Mouse (Mus musculus): ENCODE measurements at regions not wholly inside any gene's neighbourhood (a gene's known extent, or its start where the extent isn't known, plus 50 kb on each side); places are given as distances from the start of the nearest gene placed in this dataset.
A peak's percentile ranks its signal among the peaks of the same experiment; 100 is the strongest.

GRCm38 (mm10) chr14:80176464-80176863, 192.6 kb downstream of the Olfm4 start:
- H3K27me3 ChIP-seq, result no peaks in the 10 kb centered on the region
- WGBS, result 68% methylated on average over 6 of the region's 6 CpGs
- H3K4me3 ChIP-seq, result no peak overlapping the region
- no peak overlapping the region for H3K9ac ChIP-seq
- H3K27ac ChIP-seq, result no peak overlapping the region
- H3K4me2 ChIP-seq (replicated peaks), result no peak overlapping the region
- H3K9me3 ChIP-seq (replicated peaks), result no peaks in the 10 kb centered on the region
- H3K36me3 ChIP-seq, result no peaks in the 10 kb centered on the region
- peaks cover 7% of the 10 kb centered on the region for H3K4me1 ChIP-seq
- ATAC-seq (ENCODE audit: low FRiP score), result no peak

GRCm38 (mm10) chr14:80195041-80195440, 211.2 kb downstream of the Olfm4 start:
- no peaks in the 10 kb centered on the region for H3K9me3 ChIP-seq (replicated peaks)
- H3K4me2 ChIP-seq (replicated peaks), result no peak overlapping the region
- ATAC-seq (ENCODE audit: low FRiP score), result no peak
- H3K9ac ChIP-seq, result no peak overlapping the region
- H3K27ac ChIP-seq, result no peak overlapping the region
- WGBS, result 40% methylated on average over 2 of the region's 2 CpGs
- no peaks in the 10 kb centered on the region for H3K27me3 ChIP-seq
- H3K36me3 ChIP-seq, result no peaks in the 10 kb centered on the region
- H3K4me1 ChIP-seq, result no peaks in the 10 kb centered on the region
- H3K4me3 ChIP-seq, result no peak overlapping the region

- H3K9me3 ChIP-seq (replicated peaks), result no peaks in the 10 kb centered on the region
- no peak overlapping the region for H3K27ac ChIP-seq
- no peak overlapping the region for H3K4me3 ChIP-seq
- no peaks in the 10 kb centered on the region; the same call in 1 of the 2 replicates for H3K4me1 ChIP-seq
- H3K27me3 ChIP-seq, result no peaks in the 10 kb centered on the region
- ATAC-seq (ENCODE audit: low FRiP score), result peak; percentile 73; the same call in 1 of the 2 replicates
- no peak overlapping the region for H3K4me2 ChIP-seq (replicated peaks)
- no peak overlapping the region for H3K9ac ChIP-seq
- H3K36me3 ChIP-seq, result no peaks in the 10 kb centered on the region
- 31% methylated on average over 2 of the region's 2 CpGs for WGBS
Observed at GRCm38 (mm10) chr14:80212916-80213315, 229.0 kb downstream of the Olfm4 start.

- Histone ChIP-seq H3K36me3 (no peaks in the 10 kb centered on the region), H3K9me3 (replicated peaks) (no peaks in the 10 kb centered on the region), H3K4me3 (no peak overlapping the region), H3K27ac (no peak overlapping the region), H3K4me1 (no peaks in the 10 kb centered on the region; the same call in 1 of the 2 replicates), H3K9ac (no peak overlapping the region), H3K27me3 (no peaks in the 10 kb centered on the region), H3K4me2 (replicated peaks) (no peak overlapping the region)
- WGBS, result 39% methylated on average over 9 of the region's 9 CpGs
- ATAC-seq (ENCODE audit: low FRiP score), result no peak
Observed at GRCm38 (mm10) chr14:80213666-80214065, 229.8 kb downstream of the Olfm4 start.

- no peaks in the 10 kb centered on the region; the same call in 1 of the 2 replicates for H3K4me1 ChIP-seq
- no peak overlapping the region for H3K9ac ChIP-seq
- no peak overlapping the region for H3K4me2 ChIP-seq (replicated peaks)
- no peaks in the 10 kb centered on the region for H3K27me3 ChIP-seq
- H3K36me3 ChIP-seq, result no peaks in the 10 kb centered on the region
- H3K4me3 ChIP-seq, result no peak overlapping the region
- ATAC-seq (ENCODE audit: low FRiP score), result peak; percentile 80
- WGBS, result 13% methylated on average over 6 of the region's 6 CpGs
- no peak overlapping the region for H3K27ac ChIP-seq
- no peaks in the 10 kb centered on the region for H3K9me3 ChIP-seq (replicated peaks)
Observed at GRCm38 (mm10) chr14:80215960-80216552, 232.2 kb downstream of the Olfm4 start.

- no peak overlapping the region for H3K27ac ChIP-seq
- H3K4me1 ChIP-seq, result no peaks in the 10 kb centered on the region
- no peak overlapping the region for H3K9ac ChIP-seq
- H3K4me2 ChIP-seq (replicated peaks), result no peak overlapping the region
- H3K9me3 ChIP-seq (replicated peaks), result no peaks in the 10 kb centered on the region
- 89% methylated on average over 3 of the region's 3 CpGs for WGBS
- H3K4me3 ChIP-seq, result no peak overlapping the region
- no peaks in the 10 kb centered on the region for H3K27me3 ChIP-seq
- no peaks in the 10 kb centered on the region for H3K36me3 ChIP-seq
- ATAC-seq (ENCODE audit: low FRiP score), result no peak
Observed at GRCm38 (mm10) chr14:80232066-80232465, 248.2 kb downstream of the Olfm4 start.

GRCm38 (mm10) chr14:80232976-80233375, 249.1 kb downstream of the Olfm4 start:
- 43% methylated on average over 3 of the region's 3 CpGs for WGBS
- H3K27me3 ChIP-seq, result no peaks in the 10 kb centered on the region
- no peak for ATAC-seq (ENCODE audit: low FRiP score)
- H3K4me3 ChIP-seq, result no peak overlapping the region
- H3K27ac ChIP-seq, result no peak overlapping the region
- no peak overlapping the region for H3K9ac ChIP-seq
- H3K9me3 ChIP-seq (replicated peaks), result no peaks in the 10 kb centered on the region
- H3K4me2 ChIP-seq (replicated peaks), result no peak overlapping the region
- no peaks in the 10 kb centered on the region for H3K36me3 ChIP-seq
- H3K4me1 ChIP-seq, result no peaks in the 10 kb centered on the region

GRCm38 (mm10) chr14:80237136-80237535, 253.3 kb downstream of the Olfm4 start:
- no peaks in the 10 kb centered on the region for H3K27me3 ChIP-seq
- H3K4me2 ChIP-seq (replicated peaks), result no peak overlapping the region
- no peaks in the 10 kb centered on the region for H3K36me3 ChIP-seq
- H3K4me3 ChIP-seq, result no peak overlapping the region
- H3K9ac ChIP-seq, result no peak overlapping the region
- no peak for ATAC-seq (ENCODE audit: low FRiP score)
- no peaks in the 10 kb centered on the region for H3K9me3 ChIP-seq (replicated peaks)
- H3K27ac ChIP-seq, result no peak overlapping the region
- no peaks in the 10 kb centered on the region for H3K4me1 ChIP-seq

- WGBS, result 88% methylated on average over 2 of the region's 2 CpGs
- H3K27me3 ChIP-seq, result no peaks in the 10 kb centered on the region
- H3K36me3 ChIP-seq, result no peaks in the 10 kb centered on the region
- H3K4me2 ChIP-seq (replicated peaks), result no peak overlapping the region
- no peak overlapping the region for H3K4me3 ChIP-seq
- no peak overlapping the region for H3K27ac ChIP-seq
- H3K4me1 ChIP-seq, result no peaks in the 10 kb centered on the region
- no peak overlapping the region for H3K9ac ChIP-seq
- no peaks in the 10 kb centered on the region for H3K9me3 ChIP-seq (replicated peaks)
- no peak for ATAC-seq (ENCODE audit: low FRiP score)
Observed at GRCm38 (mm10) chr14:80237552-80237951, 253.7 kb downstream of the Olfm4 start.

- ATAC-seq (ENCODE audit: low FRiP score), result no peak
- H3K4me3 ChIP-seq, result no peak overlapping the region
- no peaks in the 10 kb centered on the region for H3K36me3 ChIP-seq
- H3K9ac ChIP-seq, result no peak overlapping the region
- H3K4me1 ChIP-seq, result no peaks in the 10 kb centered on the region
- 84% methylated on average over 4 of the region's 4 CpGs for WGBS
- no peaks in the 10 kb centered on the region for H3K27me3 ChIP-seq
- H3K4me2 ChIP-seq (replicated peaks), result no peak overlapping the region
- H3K9me3 ChIP-seq (replicated peaks), result no peaks in the 10 kb centered on the region
- H3K27ac ChIP-seq, result no peak overlapping the region
Observed at GRCm38 (mm10) chr14:80244640-80245302, 260.9 kb downstream of the Olfm4 start.

GRCm38 (mm10) chr14:80247575-80247974, 263.7 kb downstream of the Olfm4 start:
- Histone ChIP-seq H3K9me3 (replicated peaks) (no peaks in the 10 kb centered on the region), H3K4me2 (replicated peaks) (no peak overlapping the region), H3K4me1 (no peaks in the 10 kb centered on the region), H3K36me3 (no peaks in the 10 kb centered on the region), H3K4me3 (no peak overlapping the region), H3K27ac (no peak overlapping the region), H3K9ac (no peak overlapping the region), H3K27me3 (no peaks in the 10 kb centered on the region)
- no peak for ATAC-seq (ENCODE audit: low FRiP score)
- WGBS, result 95% methylated on average over 2 of the region's 2 CpGs

- no peaks in the 10 kb centered on the region for H3K4me1 ChIP-seq
- H3K27ac ChIP-seq, result no peak overlapping the region
- H3K4me3 ChIP-seq, result no peak overlapping the region
- H3K36me3 ChIP-seq, result no peaks in the 10 kb centered on the region
- H3K9me3 ChIP-seq (replicated peaks), result no peaks in the 10 kb centered on the region
- H3K4me2 ChIP-seq (replicated peaks), result no peak overlapping the region
- no peaks in the 10 kb centered on the region for H3K27me3 ChIP-seq
- WGBS, result 98% methylated on average over 1 of the region's 1 CpGs
- ATAC-seq (ENCODE audit: low FRiP score), result no peak
- H3K9ac ChIP-seq, result no peak overlapping the region
Observed at GRCm38 (mm10) chr14:80249882-80250281, 266.0 kb downstream of the Olfm4 start.

- 64% methylated on average over 3 of the region's 3 CpGs for WGBS
- no peak for ATAC-seq (ENCODE audit: low FRiP score)
- H3K4me3 ChIP-seq, result no peak overlapping the region
Observed at GRCm38 (mm10) chr14:80257086-80257485, 273.2 kb downstream of the Olfm4 start.

More at GRCm38 (mm10) chr14:80257086-80257485, 273.2 kb downstream of the Olfm4 start:
- no peak overlapping the region for H3K9ac ChIP-seq
- no peaks in the 10 kb centered on the region for H3K27me3 ChIP-seq
- H3K4me2 ChIP-seq (replicated peaks), result no peak overlapping the region
- H3K36me3 ChIP-seq, result no peaks in the 10 kb centered on the region
- H3K27ac ChIP-seq, result no peak overlapping the region
- H3K9me3 ChIP-seq (replicated peaks), result no peaks in the 10 kb centered on the region
- no peaks in the 10 kb centered on the region for H3K4me1 ChIP-seq

Data from hindbrain, embryonic 12.5 days (tissue).